Mouse (Mus musculus): ENCODE results near the gene Gsta3.

Gene Gsta3

GRCm38 (mm10) chr1:21299826-21300225 lies 59.4 kb downstream of the Gsta3 start:
- DNase-seq (ENCODE audit: low read depth, low spot score) = no peak

- no peak for DNase-seq (ENCODE audit: low read depth, low spot score)
Observed at GRCm38 (mm10) chr1:21301686-21302085, 61.3 kb downstream of the Gsta3 start.

- DNase-seq (ENCODE audit: low read depth, low spot score) = no peak
Observed at GRCm38 (mm10) chr1:21304174-21304573, 63.8 kb downstream of the Gsta3 start.

- DNase-seq (ENCODE audit: low read depth, low spot score) = no peak
Observed at GRCm38 (mm10) chr1:21304646-21305045, 64.3 kb downstream of the Gsta3 start.

GRCm38 (mm10) chr1:21305443-21305842 lies 65.1 kb downstream of the Gsta3 start:
- no peak for DNase-seq (ENCODE audit: low read depth, low spot score)

- DNase-seq (ENCODE audit: low read depth, low spot score) = no peak
Observed at GRCm38 (mm10) chr1:21314336-21314735, 73.9 kb downstream of the Gsta3 start.

All from mesoderm, embryonic 11.5 days (tissue).